Mouse (Mus musculus) bone marrow macrophage, adult 2 months (primary cell): ENCODE measurements around the gene Bbs4.

ENCODE experiments used
- CTCF ChIP-seq: IDR thresholded peaks from 2 replicates; pipeline ENCODE4 v1.5.1; 2012; ENCODE audit warnings: low read depth, mild to moderate bottlenecking, low read length, moderate library complexity
- POLR2A ChIP-seq: IDR thresholded peaks from 2 replicates; pipeline ENCODE4 v1.6.1; 2012; ENCODE audit warnings: mild to moderate bottlenecking, low read depth, low read length, borderline replicate concordance

DNA sequence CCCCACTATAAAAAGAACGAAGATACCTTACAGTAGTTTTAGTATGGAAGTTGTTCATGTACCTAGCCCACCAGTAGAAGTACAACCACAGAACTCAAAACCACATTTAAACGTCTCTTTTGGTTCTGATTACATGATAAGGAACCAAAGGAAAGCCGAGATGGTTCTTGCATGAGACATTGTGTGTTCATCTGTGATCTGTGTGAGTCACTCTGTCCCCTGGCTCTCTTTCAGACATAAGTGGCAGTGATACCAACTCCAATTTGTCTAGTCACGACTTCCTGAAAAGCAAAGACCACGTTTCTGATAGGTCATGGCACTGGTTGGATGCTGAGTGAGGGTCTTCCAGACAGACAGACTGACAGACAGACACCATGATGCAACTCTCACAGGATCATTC lies 15.9 kb upstream of the Bbs4 start:
- TF ChIP-seq CTCF: no peak
- no peak for TF ChIP-seq POLR2A
